Mouse (Mus musculus): Measurements from ENCODE around the gene Odf2l.

- no peak for TF ChIP-seq GATA1 (IDR thresholded peaks at IDR 0.05; ENCODE audit: low read length)
- TF ChIP-seq TAL1 (IDR thresholded peaks at IDR 0.05; ENCODE audit: low read length), result no peak
Observed at GRCm38 (mm10) chr3:145156883-145157282, 38.5 kb downstream of the Odf2l start.

Measured in erythroblast, embryonic 14.5 days (primary cell).